Mouse (Mus musculus) brain, embryonic 14.5 days (tissue): ENCODE results near the gene Gdpd2.

Source experiments
- CTCF ChIP-seq: fragments of 200-500 bp; IDR thresholded peaks from 2 replicates; pipeline ENCODE4 v1.5.1; 2012; ENCODE audit warnings: inconsistent platforms, mild to moderate bottlenecking, moderate library complexity, borderline replicate concordance; ENCODE audit not compliant: insufficient read depth, insufficient read length; ENCODE audit errors: extremely low read depth
- POLR2A ChIP-seq: fragments of 200-500 bp; IDR thresholded peaks from 2 replicates; pipeline ENCODE4 v1.6.1; 2012; ENCODE audit warnings: mild to moderate bottlenecking, inconsistent platforms, borderline replicate concordance; ENCODE audit not compliant: poor library complexity, insufficient read depth, insufficient read length, severe bottlenecking; ENCODE audit errors: extremely low read depth

DNA sequence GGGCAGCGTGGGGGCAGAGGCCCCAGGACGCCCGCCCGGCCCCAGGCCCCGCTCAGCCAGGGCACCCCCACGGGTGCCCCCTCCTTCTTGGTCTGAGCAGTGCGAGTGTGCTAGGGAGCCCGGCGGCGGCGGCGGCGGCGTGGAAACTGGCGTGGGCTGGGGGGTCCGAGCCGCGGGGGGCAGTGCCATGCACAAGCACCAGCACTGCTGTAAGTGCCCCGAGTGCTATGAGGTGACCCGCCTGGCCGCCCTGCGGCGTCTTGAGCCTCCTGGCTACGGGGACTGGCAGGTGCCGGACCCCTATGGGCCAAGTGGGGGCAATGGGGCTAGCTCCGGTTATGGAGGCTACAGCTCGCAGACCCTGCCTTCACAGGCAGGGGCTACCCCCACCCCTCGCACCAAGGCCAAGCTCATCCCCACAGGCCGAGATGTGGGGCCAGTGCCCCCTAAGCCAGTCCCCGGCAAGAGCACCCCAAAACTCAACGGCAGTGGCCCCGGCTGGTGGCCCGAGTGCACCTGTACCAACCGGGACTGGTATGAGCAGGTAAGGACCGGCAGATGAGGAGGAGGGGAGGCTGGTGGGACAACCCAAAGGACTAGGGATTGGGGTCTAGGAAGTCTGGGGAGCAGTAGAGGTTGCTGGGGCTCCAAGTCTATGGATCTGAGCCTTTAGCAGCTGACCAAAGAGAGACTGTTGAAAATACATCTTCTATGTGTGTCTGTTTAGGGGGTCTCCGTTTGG lies 38.4 kb downstream of the Gdpd2 start:
- TF ChIP-seq POLR2A (no peak), CTCF (no peak)
